Mouse (Mus musculus): ENCODE results near the gene Pnpo. TPM values are rescaled to one million over a fixed set of nuclear protein-coding genes. Genes with fewer than 3 reads are reported as not detected.
A peak's percentile ranks its signal among the peaks of the same experiment; 100 is the strongest.

Pnpo gene
- polyA plus RNA-seq, 1 experiment from 2014 or later, result 23.1 TPM

DNA sequence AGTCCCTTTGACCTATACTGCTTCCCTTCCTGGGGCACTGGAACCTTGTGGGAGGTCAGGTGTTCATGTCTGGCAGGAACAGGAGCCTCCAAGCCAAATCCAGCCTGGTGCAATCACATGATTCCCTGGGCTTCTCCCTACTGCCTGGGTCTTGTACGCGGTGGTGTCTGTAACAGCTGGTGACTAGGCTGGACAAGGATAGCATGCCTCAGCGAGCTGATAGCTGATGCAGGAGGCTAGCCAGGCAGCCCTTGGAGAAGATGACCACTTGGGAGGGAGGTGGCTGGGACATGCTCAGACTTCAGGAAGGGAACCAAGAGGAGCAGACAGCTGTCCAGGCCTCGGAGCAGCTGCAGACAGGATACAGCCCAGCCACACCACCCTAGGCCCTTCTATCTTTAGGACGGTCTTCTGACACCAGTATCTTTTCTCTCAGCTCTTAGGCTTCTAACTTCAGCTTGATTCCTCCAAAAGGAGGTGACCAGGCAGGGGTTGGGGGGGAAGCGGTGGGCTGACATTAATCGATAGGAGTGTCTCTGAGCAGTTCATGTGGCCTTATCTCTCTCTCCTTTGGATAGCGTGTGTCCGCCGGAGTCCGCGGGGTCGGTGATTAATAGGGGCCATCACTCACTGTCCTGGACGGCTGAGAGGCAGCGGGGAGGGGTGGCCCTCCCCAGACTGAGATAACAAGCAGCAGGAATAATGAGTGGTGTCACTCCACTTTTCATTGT is 37.2 kb downstream of the Pnpo start:
- Histone ChIP-seq H3K9me3 (ENCODE audit: control insufficient read depth, low read length) (no peaks in the 10 kb centered on the region), H3K4me3 (ENCODE audit: low read depth, low read length) (no peak overlapping the region), H3K36me3 (ENCODE audit: control insufficient read depth, insufficient read depth, low read length) (peaks cover 10% of the 10 kb centered on the region; the same call in 1 of the 2 replicates), H3K4me1 (ENCODE audit: control insufficient read depth, insufficient read depth, low read length) (peaks cover 63% of the 10 kb centered on the region), H3K9ac (ENCODE audit: low read length) (peak overlapping the region; percentile 53), H3K27me3 (ENCODE audit: control insufficient read depth, insufficient read depth, low read length) (no peaks in the 10 kb centered on the region), H3K27ac (ENCODE audit: low read depth, low read length) (peak overlapping the region; percentile 75), H3K4me2 (no peak overlapping the region)
- ATAC-seq (ENCODE audit: low FRiP score), result no peak
- WGBS, result 45% methylated on average over 15 of the region's 15 CpGs
- DNase-seq (ENCODE audit: low spot score, missing footprints), result no peak

DNA sequence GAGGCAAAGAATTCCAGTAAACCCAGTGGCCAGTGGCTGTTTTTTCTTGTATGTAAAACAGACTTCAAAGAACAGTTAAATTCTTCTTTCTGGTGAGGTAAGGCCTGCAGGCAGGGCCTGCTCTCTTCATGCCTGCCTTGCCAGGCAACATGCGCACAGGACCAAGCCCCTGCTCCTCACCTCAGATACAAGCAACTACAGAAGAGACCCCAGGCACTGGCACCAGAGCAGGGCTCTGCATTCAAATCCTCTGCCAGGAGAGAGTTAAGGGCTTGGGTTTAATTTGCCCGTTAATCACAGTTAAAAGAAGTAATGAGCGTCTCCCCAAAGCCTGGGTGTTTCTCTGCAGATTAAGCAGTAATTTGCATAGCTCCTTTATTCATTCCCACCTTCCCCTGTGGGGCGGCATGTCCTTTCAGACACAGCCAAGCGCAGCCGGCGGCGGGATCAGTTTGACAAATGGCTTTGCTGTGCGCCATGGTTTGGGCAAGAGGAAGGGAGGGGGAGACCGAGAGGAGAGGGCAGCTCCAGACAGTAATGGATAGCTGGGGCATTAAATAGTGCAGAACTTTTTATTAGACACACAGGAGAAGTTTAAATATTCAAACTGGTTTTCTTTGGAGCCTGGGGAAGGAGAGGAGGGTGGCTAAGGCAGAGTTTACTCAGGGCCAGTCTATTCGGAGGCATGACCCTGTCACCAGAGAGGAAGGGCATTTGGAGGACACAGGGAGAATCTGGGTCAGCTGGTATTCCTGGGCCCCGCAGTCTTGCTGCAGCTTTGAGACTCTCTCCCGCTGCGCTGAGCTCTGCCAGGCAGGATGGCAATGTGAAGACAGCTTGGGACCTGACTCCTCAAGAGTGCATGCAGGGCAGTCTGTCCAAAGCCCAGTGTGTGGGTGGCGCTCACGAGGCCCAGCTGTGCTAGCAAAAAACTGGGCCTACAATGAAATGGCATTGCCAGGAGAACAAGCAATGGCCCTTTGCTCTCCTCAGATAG is 40.8 kb downstream of the Pnpo start:
- DNase-seq (ENCODE audit: low spot score, missing footprints) (peak; percentile 93), ATAC-seq (ENCODE audit: low FRiP score) (peak; percentile 55)
- Histone ChIP-seq H3K27ac (ENCODE audit: low read depth, low read length) (peak overlapping the region; percentile 93), H3K27me3 (ENCODE audit: control insufficient read depth, insufficient read depth, low read length) (no peaks in the 10 kb centered on the region), H3K4me1 (ENCODE audit: control insufficient read depth, insufficient read depth, low read length) (peaks cover 90% of the 10 kb centered on the region), H3K9ac (ENCODE audit: low read length) (peak overlapping the region; percentile 39; the same call in 1 of the 2 replicates), H3K9me3 (ENCODE audit: control insufficient read depth, low read length) (no peaks in the 10 kb centered on the region), H3K4me2 (peak overlapping the region; percentile 2; the same call in 1 of the 2 replicates), H3K4me3 (ENCODE audit: low read depth, low read length) (no peak overlapping the region), H3K36me3 (ENCODE audit: control insufficient read depth, insufficient read depth, low read length) (0 out of 2 replicates have a peak, but pooled peaks cover 2% of the 10 kb centered on the region)
- WGBS, result 6% methylated on average over 16 of the region's 16 CpGs

DNA sequence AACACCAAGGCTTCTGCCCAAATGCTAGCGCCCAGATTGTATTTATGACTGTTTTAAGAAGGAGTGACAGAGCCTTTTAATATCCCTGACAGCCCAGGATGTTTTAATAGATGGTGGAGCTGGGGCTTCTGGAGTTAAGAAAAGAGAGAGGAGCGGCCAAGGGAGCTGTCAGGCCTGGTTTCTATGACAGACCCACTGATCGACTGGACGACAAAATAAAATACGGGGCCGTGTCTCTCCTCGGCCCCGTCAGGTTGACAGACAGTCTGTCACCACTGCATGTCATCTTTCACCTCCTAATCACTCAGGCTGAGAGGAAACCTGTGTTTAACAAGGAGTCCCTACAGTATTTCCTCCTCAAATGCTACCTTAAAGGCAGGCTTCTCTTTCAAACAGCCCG is 42.5 kb downstream of the Pnpo start:
- peak overlapping the region; percentile 93 for H3K27ac ChIP-seq (ENCODE audit: low read depth, low read length)
- H3K4me2 ChIP-seq, result no peak overlapping the region; the same call in 1 of the 2 replicates
- peaks cover 86% of the 10 kb centered on the region for H3K4me1 ChIP-seq (ENCODE audit: control insufficient read depth, insufficient read depth, low read length)
- ATAC-seq (ENCODE audit: low FRiP score), result no peak
- no peaks in the 10 kb centered on the region for H3K9me3 ChIP-seq (ENCODE audit: control insufficient read depth, low read length)
- no peaks in the 10 kb centered on the region for H3K27me3 ChIP-seq (ENCODE audit: control insufficient read depth, insufficient read depth, low read length)
- no peak overlapping the region for H3K4me3 ChIP-seq (ENCODE audit: low read depth, low read length)
- H3K36me3 ChIP-seq (ENCODE audit: control insufficient read depth, insufficient read depth, low read length), result no peaks in the 10 kb centered on the region
- DNase-seq (ENCODE audit: low spot score, missing footprints), result no peak
- WGBS, result 45% methylated on average over 9 of the region's 9 CpGs
- H3K9ac ChIP-seq (ENCODE audit: low read length), result peak overlapping the region; percentile 36

DNA sequence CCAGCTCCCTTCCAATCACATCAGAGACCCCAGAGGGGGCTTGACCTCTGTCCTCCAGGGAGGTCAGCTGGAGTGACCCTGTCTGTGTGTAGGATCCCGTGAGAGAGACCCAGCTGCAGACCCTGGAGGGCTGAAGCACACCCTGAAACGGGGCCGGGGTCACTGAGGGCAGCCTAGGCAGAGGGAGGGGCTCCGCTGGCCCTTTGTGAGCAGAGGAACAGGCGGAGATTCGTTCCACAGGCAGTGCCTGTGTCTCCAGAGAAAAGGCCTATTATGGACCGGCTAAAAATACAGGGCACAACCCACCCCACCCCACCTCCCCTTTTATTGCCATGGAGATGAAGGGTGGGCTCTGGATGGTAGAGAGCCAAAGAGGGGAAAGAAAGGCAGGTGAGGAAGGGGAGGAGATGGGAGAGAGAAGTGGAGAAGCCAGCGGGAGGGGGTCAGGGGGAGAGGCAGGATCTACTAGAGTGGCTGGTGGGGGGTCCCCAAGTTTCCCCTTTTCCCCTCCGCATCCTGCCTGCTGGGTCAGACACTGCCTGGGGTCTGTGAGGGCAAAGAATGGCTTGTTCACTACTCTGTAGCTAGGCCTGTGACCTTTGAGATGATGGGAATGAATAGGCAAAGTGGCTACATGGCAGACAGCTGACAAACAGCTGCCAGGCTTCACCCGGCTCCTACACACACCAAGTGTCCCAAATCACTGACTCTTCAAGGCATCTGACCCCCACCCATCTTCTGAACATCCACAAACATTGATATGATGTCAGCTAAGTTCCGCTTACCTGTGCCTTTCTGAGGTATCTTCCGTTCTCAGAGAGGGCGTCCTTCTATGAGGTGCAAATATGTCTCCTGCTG is 44.1 kb downstream of the Pnpo start:
- H3K27ac ChIP-seq (ENCODE audit: low read depth, low read length), result peak overlapping the region; percentile 93
- H3K4me1 ChIP-seq (ENCODE audit: control insufficient read depth, insufficient read depth, low read length), result peaks cover 70% of the 10 kb centered on the region
- H3K4me3 ChIP-seq (ENCODE audit: low read depth, low read length), result no peak overlapping the region
- peak overlapping the region; percentile 27; the same call in 1 of the 2 replicates for H3K9ac ChIP-seq (ENCODE audit: low read length)
- no peaks in the 10 kb centered on the region for H3K27me3 ChIP-seq (ENCODE audit: control insufficient read depth, insufficient read depth, low read length)
- ATAC-seq (ENCODE audit: low FRiP score) (peak; percentile 90), DNase-seq (ENCODE audit: low spot score, missing footprints) (peak; percentile 98)
- peak overlapping the region; percentile 23; the same call in 1 of the 2 replicates for H3K4me2 ChIP-seq
- no peaks in the 10 kb centered on the region for H3K9me3 ChIP-seq (ENCODE audit: control insufficient read depth, low read length)
- WGBS, result 19% methylated on average over 13 of the region's 13 CpGs
- H3K36me3 ChIP-seq (ENCODE audit: control insufficient read depth, insufficient read depth, low read length), result no peaks in the 10 kb centered on the region

DNA sequence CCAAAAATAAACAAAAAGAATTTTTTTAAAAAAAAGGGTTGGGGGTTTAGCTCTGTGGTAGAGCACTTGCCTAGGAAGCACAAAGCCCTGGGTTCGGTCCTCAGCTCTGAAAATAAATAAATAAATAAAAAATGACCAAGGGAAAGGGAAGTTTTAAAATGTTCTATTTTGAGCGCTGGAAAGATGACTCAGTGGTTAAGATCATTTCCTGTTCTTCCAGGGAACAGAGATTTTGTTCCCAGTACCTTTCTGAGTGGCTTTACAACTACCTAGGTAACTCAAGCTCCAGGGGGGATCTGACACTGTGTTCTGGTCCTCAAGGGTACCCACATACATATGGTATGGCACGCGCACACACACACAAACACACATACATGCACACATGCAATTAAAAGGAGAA is 47.9 kb downstream of the Pnpo start:
- no peak overlapping the region for H3K4me3 ChIP-seq (ENCODE audit: low read depth, low read length)
- WGBS, result 92% methylated on average over 4 of the region's 4 CpGs

DNA sequence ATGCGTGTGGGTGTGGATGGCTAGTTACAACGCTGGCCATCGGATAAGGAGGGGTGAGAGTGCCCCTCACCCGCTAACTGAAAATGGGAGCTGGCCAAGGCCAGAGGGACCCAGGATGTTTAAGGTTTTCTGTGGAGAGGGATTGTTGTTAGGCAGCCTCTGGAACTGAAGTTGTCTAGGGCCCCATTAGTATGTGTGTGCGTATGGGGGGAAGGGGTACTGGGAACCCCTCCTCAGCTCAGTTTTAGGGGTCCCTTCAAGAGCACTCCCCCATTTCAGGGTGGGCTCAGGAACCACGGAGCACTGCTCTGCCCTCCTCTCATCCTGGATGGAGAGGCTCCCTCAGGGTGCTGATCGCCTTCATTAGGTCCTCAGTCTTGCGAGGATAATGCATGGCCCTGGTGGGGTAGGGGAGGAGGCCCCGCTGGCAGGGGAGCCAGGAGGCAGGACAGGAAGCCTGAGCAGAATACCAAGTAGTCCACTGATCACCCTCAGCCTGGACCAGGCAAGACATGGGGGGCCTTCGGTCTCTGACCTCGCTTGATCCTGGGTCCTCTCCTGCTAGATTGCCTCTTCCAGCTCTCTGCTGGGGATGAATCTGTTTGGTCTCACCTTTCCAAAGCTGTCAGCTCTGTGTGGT is 50.5 kb downstream of the Pnpo start:
- Histone ChIP-seq H3K9ac (ENCODE audit: low read length) (peak overlapping the region; percentile 41), H3K27me3 (ENCODE audit: control insufficient read depth, insufficient read depth, low read length) (no peaks in the 10 kb centered on the region), H3K4me2 (0 out of 2 replicates have a peak overlapping the region, but pooled peaks have one; percentile 7), H3K9me3 (ENCODE audit: control insufficient read depth, low read length) (no peaks in the 10 kb centered on the region), H3K27ac (ENCODE audit: low read depth, low read length) (peak overlapping the region; percentile 85), H3K4me3 (ENCODE audit: low read depth, low read length) (no peak overlapping the region), H3K36me3 (ENCODE audit: control insufficient read depth, insufficient read depth, low read length) (no peaks in the 10 kb centered on the region), H3K4me1 (ENCODE audit: control insufficient read depth, insufficient read depth, low read length) (peaks cover 31% of the 10 kb centered on the region)
- 45% methylated on average over 11 of the region's 11 CpGs for WGBS
- no peak for DNase-seq (ENCODE audit: low spot score, missing footprints)
- ATAC-seq (ENCODE audit: low FRiP score), result peak; percentile 81

More for the DNA sequence above, 47.9 kb downstream of the Pnpo start:
- Histone ChIP-seq H3K27me3 (ENCODE audit: control insufficient read depth, insufficient read depth, low read length) (no peaks in the 10 kb centered on the region), H3K9ac (ENCODE audit: low read length) (no peak overlapping the region), H3K4me2 (no peak overlapping the region), H3K4me1 (ENCODE audit: control insufficient read depth, insufficient read depth, low read length) (peaks cover 53% of the 10 kb centered on the region), H3K9me3 (ENCODE audit: control insufficient read depth, low read length) (no peaks in the 10 kb centered on the region), H3K36me3 (ENCODE audit: control insufficient read depth, insufficient read depth, low read length) (no peaks in the 10 kb centered on the region), H3K27ac (ENCODE audit: low read depth, low read length) (0 out of 2 replicates have a peak overlapping the region, but pooled peaks have one; percentile 3)
- ATAC-seq (ENCODE audit: low FRiP score) (no peak), DNase-seq (ENCODE audit: low spot score, missing footprints) (no peak)

- Histone ChIP-seq H3K9me3 (ENCODE audit: control insufficient read depth, low read length) (no peaks in the 10 kb centered on the region), H3K27ac (ENCODE audit: low read depth, low read length) (0 out of 2 replicates have a peak overlapping the region, but pooled peaks have one; percentile 22), H3K4me1 (ENCODE audit: control insufficient read depth, insufficient read depth, low read length) (peaks cover 23% of the 10 kb centered on the region), H3K27me3 (ENCODE audit: control insufficient read depth, insufficient read depth, low read length) (no peaks in the 10 kb centered on the region), H3K9ac (ENCODE audit: low read length) (no peak overlapping the region), H3K4me2 (no peak overlapping the region), H3K4me3 (ENCODE audit: low read depth, low read length) (no peak overlapping the region), H3K36me3 (ENCODE audit: control insufficient read depth, insufficient read depth, low read length) (no peaks in the 10 kb centered on the region)
- DNase-seq (ENCODE audit: low spot score, missing footprints), result no peak
- WGBS, result 45% methylated on average over 14 of the region's 14 CpGs
- ATAC-seq (ENCODE audit: low FRiP score), result no peak
Observed at GRCm38 (mm10) chr11:96891784-96892527, 51.8 kb downstream of the Pnpo start.
